Mouse (Mus musculus) brain, embryonic 14.5 days (tissue): ENCODE data around the gene Akap13.

Experiments
- CTCF ChIP-seq: fragments of 200-500 bp; IDR thresholded peaks from 2 replicates; pipeline ENCODE4 v1.5.1; 2012; ENCODE audit warnings: inconsistent platforms, mild to moderate bottlenecking, moderate library complexity, borderline replicate concordance; ENCODE audit not compliant: insufficient read depth, insufficient read length; ENCODE audit errors: extremely low read depth
- POLR2A ChIP-seq: fragments of 200-500 bp; IDR thresholded peaks from 2 replicates; pipeline ENCODE4 v1.6.1; 2012; ENCODE audit warnings: mild to moderate bottlenecking, inconsistent platforms, borderline replicate concordance; ENCODE audit not compliant: poor library complexity, insufficient read depth, insufficient read length, severe bottlenecking; ENCODE audit errors: extremely low read depth

DNA sequence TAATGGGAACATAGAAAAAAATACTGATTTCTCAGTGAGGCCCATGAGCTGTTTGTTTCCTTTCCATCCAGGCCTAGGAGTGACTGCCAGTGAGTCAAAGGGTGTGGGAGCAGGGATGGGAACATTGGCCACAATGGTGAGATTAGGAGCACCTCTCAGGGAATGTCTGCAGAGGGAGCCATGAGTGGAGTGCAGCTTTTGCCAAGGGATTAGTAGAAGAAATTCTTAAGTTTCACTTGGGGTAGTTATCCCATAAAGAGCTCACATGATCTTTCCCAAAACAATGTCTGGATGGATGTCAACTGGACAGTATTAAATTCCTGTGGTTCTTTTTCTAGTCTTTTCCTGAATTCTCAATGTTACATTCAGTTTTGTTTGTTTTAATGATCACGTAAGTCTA is 227.6 kb downstream of the Akap13 start:
- no peak for TF ChIP-seq POLR2A
- TF ChIP-seq CTCF = no peak
